Mouse (Mus musculus): ENCODE results near the gene Ints12. TPM values are rescaled to one million over a fixed set of nuclear protein-coding genes. Genes with fewer than 3 reads are reported as not detected.

The Ints12 gene
- polyA plus RNA-seq, 1 experiment from 2014 or later = 16.6 TPM

DNA sequence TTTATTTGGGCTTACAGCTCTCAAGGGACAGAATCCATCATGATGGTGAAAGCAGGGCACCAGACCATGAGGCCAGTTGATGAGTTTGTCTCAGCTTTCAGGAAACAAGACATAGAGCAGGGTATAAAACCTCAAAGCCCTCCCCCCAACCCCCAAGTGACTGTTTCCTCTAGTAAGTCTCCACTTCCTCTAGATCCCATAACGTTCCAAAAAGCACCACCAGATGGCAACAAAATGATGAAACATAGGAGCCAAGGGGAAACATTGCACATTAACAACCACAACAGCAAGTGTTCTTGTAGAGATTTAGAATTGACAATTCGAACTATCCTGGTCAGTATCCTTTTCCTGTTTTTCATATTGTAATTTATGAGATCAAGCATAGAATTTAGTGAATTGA, 20.1 kb downstream of the Ints12 start:
- 31% methylated on average over 2 of the region's 2 CpGs for WGBS
- Histone ChIP-seq H3K27ac (ENCODE audit: low read depth, low read length) (no peak overlapping the region), H3K36me3 (ENCODE audit: control insufficient read depth, insufficient read depth, low read length) (peaks cover 21% of the 10 kb centered on the region), H3K27me3 (ENCODE audit: control insufficient read depth, insufficient read depth, low read length) (no peaks in the 10 kb centered on the region), H3K4me1 (ENCODE audit: control insufficient read depth, insufficient read depth, low read length) (no peaks in the 10 kb centered on the region), H3K9me3 (ENCODE audit: control insufficient read depth, low read length) (no peaks in the 10 kb centered on the region), H3K4me2 (ENCODE audit: low read depth, low read length) (no peak overlapping the region), H3K9ac (replicated peaks; ENCODE audit: low read depth, low read length) (no peak overlapping the region), H3K4me3 (ENCODE audit: low read depth, low read length) (no peak overlapping the region)
- peak; percentile 58 for ATAC-seq (ENCODE audit: low read depth)

DNA sequence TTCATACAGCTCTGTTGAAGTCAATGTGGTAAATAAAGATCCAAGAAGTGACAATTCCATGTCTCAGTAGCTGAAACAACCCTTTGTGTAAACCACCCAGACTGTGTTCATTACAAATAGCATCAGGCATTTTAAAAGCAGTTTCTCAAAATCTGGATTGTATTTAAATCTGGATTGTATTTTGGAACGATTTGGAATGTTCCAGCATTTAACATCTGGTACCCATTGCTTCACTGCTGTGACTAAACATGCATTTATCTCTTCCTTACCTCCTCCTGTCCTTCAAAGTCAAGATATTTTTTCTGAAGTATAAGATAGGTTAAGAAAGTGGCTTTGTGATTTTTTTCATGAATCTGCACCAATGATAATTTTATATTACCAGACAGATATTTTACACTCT, 21.6 kb downstream of the Ints12 start:
- H3K36me3 ChIP-seq (ENCODE audit: control insufficient read depth, insufficient read depth, low read length) = peaks cover 8% of the 10 kb centered on the region
- WGBS = 64% methylated on average over 1 of the region's 1 CpGs
- no peaks in the 10 kb centered on the region for H3K27me3 ChIP-seq (ENCODE audit: control insufficient read depth, insufficient read depth, low read length)
- ATAC-seq (ENCODE audit: low read depth) = no peak
- no peak overlapping the region for H3K4me2 ChIP-seq (ENCODE audit: low read depth, low read length)
- no peak overlapping the region for H3K4me3 ChIP-seq (ENCODE audit: low read depth, low read length)
- no peaks in the 10 kb centered on the region for H3K4me1 ChIP-seq (ENCODE audit: control insufficient read depth, insufficient read depth, low read length)
- H3K27ac ChIP-seq (ENCODE audit: low read depth, low read length) = no peak overlapping the region
- no peak overlapping the region for H3K9ac ChIP-seq (replicated peaks; ENCODE audit: low read depth, low read length)
- no peaks in the 10 kb centered on the region for H3K9me3 ChIP-seq (ENCODE audit: control insufficient read depth, low read length)

DNA sequence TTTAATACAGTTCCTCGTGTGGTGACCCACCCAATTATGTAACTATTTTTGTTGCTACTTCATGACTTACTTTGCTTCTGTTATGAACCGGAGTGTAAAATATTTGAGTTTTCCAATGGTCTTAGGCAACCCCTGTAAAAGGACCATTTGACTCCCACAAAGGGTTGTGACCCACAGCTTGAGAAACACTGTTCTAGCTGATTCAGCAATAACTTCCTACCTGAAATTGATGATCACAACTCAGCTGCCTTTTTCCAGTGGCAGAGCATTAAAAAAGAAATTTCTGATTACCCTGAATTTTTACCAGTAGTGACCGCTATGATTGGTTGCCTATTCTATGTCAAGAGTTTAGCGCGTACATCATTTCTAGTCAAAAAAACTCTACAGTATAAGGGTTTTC, 39.7 kb downstream of the Ints12 start:
- H3K27me3 ChIP-seq (ENCODE audit: control insufficient read depth, insufficient read depth, low read length) = no peaks in the 10 kb centered on the region
- H3K4me1 ChIP-seq (ENCODE audit: control insufficient read depth, insufficient read depth, low read length) = no peaks in the 10 kb centered on the region
- H3K9me3 ChIP-seq (ENCODE audit: control insufficient read depth, low read length) = no peaks in the 10 kb centered on the region
- no peak overlapping the region for H3K4me2 ChIP-seq (ENCODE audit: low read depth, low read length)
- no peak for ATAC-seq (ENCODE audit: low read depth)
- H3K9ac ChIP-seq (replicated peaks; ENCODE audit: low read depth, low read length) = no peak overlapping the region
- H3K4me3 ChIP-seq (ENCODE audit: low read depth, low read length) = no peak overlapping the region
- 95% methylated on average over 5 of the region's 5 CpGs for WGBS
- no peaks in the 10 kb centered on the region for H3K36me3 ChIP-seq (ENCODE audit: control insufficient read depth, insufficient read depth, low read length)
- no peak overlapping the region for H3K27ac ChIP-seq (ENCODE audit: low read depth, low read length)

DNA sequence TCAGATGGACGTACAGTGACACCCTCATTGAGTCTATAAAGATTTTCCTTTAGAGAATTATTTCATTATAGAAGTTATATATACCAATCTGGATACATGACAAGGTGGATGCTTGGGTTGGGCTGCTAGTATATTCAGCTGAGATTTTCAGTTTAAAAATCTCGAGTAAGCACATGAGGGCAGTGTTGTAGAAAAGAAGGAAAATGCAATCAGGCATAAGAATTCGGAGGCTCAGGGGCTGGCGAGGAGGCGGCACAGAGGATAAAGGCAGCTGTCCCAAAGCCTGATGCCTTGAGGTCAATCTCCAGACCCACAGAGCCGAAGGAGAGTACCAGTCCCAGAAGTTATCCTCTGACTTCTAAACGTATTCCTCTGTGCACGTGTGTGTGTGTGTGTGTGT, 41.0 kb downstream of the Ints12 start:
- H3K9me3 ChIP-seq (ENCODE audit: control insufficient read depth, low read length) = no peaks in the 10 kb centered on the region
- WGBS = 72% methylated on average over 8 of the region's 8 CpGs
- no peak for ATAC-seq (ENCODE audit: low read depth)
- no peaks in the 10 kb centered on the region for H3K36me3 ChIP-seq (ENCODE audit: control insufficient read depth, insufficient read depth, low read length)
- H3K4me3 ChIP-seq (ENCODE audit: low read depth, low read length) = no peak overlapping the region
- H3K4me1 ChIP-seq (ENCODE audit: control insufficient read depth, insufficient read depth, low read length) = no peaks in the 10 kb centered on the region
- no peak overlapping the region for H3K9ac ChIP-seq (replicated peaks; ENCODE audit: low read depth, low read length)
- no peak overlapping the region for H3K27ac ChIP-seq (ENCODE audit: low read depth, low read length)
- H3K4me2 ChIP-seq (ENCODE audit: low read depth, low read length) = no peak overlapping the region
- no peaks in the 10 kb centered on the region for H3K27me3 ChIP-seq (ENCODE audit: control insufficient read depth, insufficient read depth, low read length)

DNA sequence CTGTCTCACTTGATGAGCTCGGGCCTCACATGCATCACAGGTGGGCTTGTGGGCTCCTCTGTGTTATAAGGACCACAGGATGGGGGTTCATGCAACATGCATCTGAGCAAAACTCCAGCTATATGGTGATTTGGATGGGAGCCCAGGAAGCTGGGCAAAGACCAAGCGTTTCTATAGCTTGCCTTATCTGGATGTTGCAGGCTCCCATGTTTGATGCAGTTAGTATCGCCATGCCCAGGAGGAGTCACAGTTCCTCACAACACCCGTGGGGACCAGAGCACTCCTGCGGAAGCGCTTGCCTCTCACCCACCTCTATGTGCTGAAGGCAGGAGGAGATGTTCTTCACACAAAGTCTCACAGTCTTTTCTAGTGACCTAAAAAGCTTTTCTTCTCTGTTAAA, 50.2 kb downstream of the Ints12 start:
- Histone ChIP-seq H3K4me2 (ENCODE audit: low read depth, low read length) (no peak overlapping the region), H3K9ac (replicated peaks; ENCODE audit: low read depth, low read length) (no peak overlapping the region), H3K27me3 (ENCODE audit: control insufficient read depth, insufficient read depth, low read length) (no peaks in the 10 kb centered on the region), H3K27ac (ENCODE audit: low read depth, low read length) (no peak overlapping the region), H3K4me3 (ENCODE audit: low read depth, low read length) (no peak overlapping the region), H3K4me1 (ENCODE audit: control insufficient read depth, insufficient read depth, low read length) (no peaks in the 10 kb centered on the region), H3K9me3 (ENCODE audit: control insufficient read depth, low read length) (no peaks in the 10 kb centered on the region), H3K36me3 (ENCODE audit: control insufficient read depth, insufficient read depth, low read length) (no peaks in the 10 kb centered on the region)
- ATAC-seq (ENCODE audit: low read depth) = no peak
- WGBS = 91% methylated on average over 6 of the region's 6 CpGs

DNA sequence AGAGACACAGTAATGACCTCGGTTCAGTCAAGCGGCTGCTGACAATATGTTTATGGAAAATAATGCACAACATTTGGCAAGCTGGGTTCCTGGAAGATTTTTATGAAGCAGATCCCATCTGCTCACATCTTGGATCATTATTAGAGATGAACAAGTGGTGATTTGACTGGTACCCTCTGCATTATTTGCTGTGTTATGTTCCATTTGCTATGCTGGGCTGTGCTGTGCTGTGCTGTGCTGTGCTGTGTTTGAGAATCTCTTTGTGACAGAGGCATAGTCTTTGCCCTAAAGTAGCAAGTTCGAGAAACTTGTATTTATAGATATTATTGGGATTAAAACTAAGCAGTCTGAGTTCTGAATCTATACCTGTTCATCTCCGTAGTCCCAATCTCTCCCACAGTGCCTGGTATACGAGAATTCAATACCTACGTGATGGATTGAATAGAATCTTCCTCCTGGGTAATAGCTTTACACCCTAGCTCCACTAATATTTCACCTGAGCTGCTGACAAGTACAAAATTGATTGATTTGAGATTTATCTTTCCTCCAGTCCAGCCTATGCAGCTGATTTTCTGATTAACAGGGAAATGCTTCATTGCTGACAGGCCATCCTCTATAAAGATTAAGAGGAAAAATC, 53.0 kb downstream of the Ints12 start:
- Histone ChIP-seq H3K4me3 (ENCODE audit: low read depth, low read length) (no peak overlapping the region), H3K9me3 (ENCODE audit: control insufficient read depth, low read length) (no peaks in the 10 kb centered on the region), H3K27ac (ENCODE audit: low read depth, low read length) (no peak overlapping the region), H3K4me1 (ENCODE audit: control insufficient read depth, insufficient read depth, low read length) (no peaks in the 10 kb centered on the region), H3K36me3 (ENCODE audit: control insufficient read depth, insufficient read depth, low read length) (no peaks in the 10 kb centered on the region), H3K4me2 (ENCODE audit: low read depth, low read length) (no peak overlapping the region), H3K9ac (replicated peaks; ENCODE audit: low read depth, low read length) (no peak overlapping the region), H3K27me3 (ENCODE audit: control insufficient read depth, insufficient read depth, low read length) (no peaks in the 10 kb centered on the region)
- ATAC-seq (ENCODE audit: low read depth) = peak; percentile 59
- 64% methylated on average over 6 of the region's 6 CpGs for WGBS

DNA sequence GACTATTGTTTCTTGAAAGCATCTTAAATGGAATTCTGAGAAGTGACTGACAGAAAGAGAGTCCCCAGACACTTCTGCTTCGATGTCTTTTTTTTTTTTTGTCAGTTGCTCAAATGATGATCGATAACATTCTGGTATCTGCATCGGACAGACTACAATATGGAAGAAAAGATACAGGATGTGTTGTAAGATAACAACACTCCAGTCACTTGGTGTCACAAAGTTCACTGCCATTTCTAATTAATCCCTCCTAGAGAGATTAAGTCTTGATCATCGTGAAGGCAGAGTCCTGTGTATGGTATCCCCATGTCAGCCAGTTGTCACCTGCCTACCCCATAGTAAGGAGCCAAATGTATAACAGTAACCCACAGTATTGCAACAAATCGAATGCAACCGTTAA, 60.0 kb downstream of the Ints12 start:
- no peaks in the 10 kb centered on the region for H3K36me3 ChIP-seq (ENCODE audit: control insufficient read depth, insufficient read depth, low read length)
- H3K27ac ChIP-seq (ENCODE audit: low read depth, low read length) = no peak overlapping the region
- WGBS = 85% methylated on average over 6 of the region's 6 CpGs
- no peaks in the 10 kb centered on the region for H3K27me3 ChIP-seq (ENCODE audit: control insufficient read depth, insufficient read depth, low read length)
- H3K9me3 ChIP-seq (ENCODE audit: control insufficient read depth, low read length) = no peaks in the 10 kb centered on the region
- H3K4me3 ChIP-seq (ENCODE audit: low read depth, low read length) = no peak overlapping the region
- H3K4me2 ChIP-seq (ENCODE audit: low read depth, low read length) = no peak overlapping the region
- no peak overlapping the region for H3K9ac ChIP-seq (replicated peaks; ENCODE audit: low read depth, low read length)
- H3K4me1 ChIP-seq (ENCODE audit: control insufficient read depth, insufficient read depth, low read length) = no peaks in the 10 kb centered on the region
- no peak for ATAC-seq (ENCODE audit: low read depth)

DNA sequence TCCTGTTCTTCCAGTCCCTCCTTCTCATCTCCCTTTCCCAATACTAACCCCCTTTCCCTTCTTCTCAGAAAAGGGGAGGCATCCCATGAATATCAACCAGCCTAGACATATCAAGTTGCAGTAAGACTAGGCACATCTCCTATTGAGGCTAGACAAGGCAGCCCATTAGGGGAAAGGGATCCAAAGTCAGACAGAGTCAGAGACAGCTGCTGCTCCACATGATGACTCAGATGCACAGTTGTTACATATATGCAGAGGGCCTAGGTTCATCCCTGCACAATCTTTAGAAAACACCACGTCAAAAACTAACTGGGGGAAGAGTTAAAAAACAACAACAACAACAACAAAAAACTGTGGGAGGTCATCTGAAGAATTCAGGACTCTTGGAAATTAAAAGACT, 61.2 kb downstream of the Ints12 start:
- Histone ChIP-seq H3K4me3 (ENCODE audit: low read depth, low read length) (no peak overlapping the region), H3K9me3 (ENCODE audit: control insufficient read depth, low read length) (no peaks in the 10 kb centered on the region), H3K27me3 (ENCODE audit: control insufficient read depth, insufficient read depth, low read length) (no peaks in the 10 kb centered on the region), H3K36me3 (ENCODE audit: control insufficient read depth, insufficient read depth, low read length) (no peaks in the 10 kb centered on the region), H3K27ac (ENCODE audit: low read depth, low read length) (no peak overlapping the region), H3K4me1 (ENCODE audit: control insufficient read depth, insufficient read depth, low read length) (no peaks in the 10 kb centered on the region), H3K9ac (replicated peaks; ENCODE audit: low read depth, low read length) (no peak overlapping the region), H3K4me2 (ENCODE audit: low read depth, low read length) (no peak overlapping the region)
- 69% methylated on average over 1 of the region's 1 CpGs for WGBS
- ATAC-seq (ENCODE audit: low read depth) = no peak

DNA sequence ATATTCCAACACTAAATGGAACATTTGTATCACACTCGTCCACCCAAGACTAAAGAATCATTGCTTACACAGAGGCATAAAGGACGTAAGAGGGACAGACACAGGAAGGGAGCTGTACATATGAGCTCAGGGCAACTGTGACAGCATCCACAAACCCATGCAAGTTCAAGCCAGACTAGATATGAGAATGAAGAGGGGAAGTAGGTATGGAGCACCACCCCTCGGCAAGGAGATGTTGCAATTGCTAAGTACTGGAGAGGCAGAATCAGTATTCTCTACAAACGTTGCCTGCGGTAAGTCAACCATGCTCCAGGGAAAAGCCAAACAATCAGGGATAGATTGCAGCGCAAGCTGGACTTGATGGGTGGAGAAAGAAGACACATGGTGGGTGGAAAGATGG, 62.0 kb downstream of the Ints12 start:
- H3K9me3 ChIP-seq (ENCODE audit: control insufficient read depth, low read length) = no peaks in the 10 kb centered on the region
- H3K27ac ChIP-seq (ENCODE audit: low read depth, low read length) = no peak overlapping the region
- H3K4me3 ChIP-seq (ENCODE audit: low read depth, low read length) = no peak overlapping the region
- H3K4me1 ChIP-seq (ENCODE audit: control insufficient read depth, insufficient read depth, low read length) = no peaks in the 10 kb centered on the region
- WGBS = 80% methylated on average over 6 of the region's 6 CpGs
- no peak for ATAC-seq (ENCODE audit: low read depth)
- no peak overlapping the region for H3K4me2 ChIP-seq (ENCODE audit: low read depth, low read length)
- H3K36me3 ChIP-seq (ENCODE audit: control insufficient read depth, insufficient read depth, low read length) = no peaks in the 10 kb centered on the region
- H3K9ac ChIP-seq (replicated peaks; ENCODE audit: low read depth, low read length) = no peak overlapping the region
- H3K27me3 ChIP-seq (ENCODE audit: control insufficient read depth, insufficient read depth, low read length) = no peaks in the 10 kb centered on the region

Measured in neural tube, embryonic 14.5 days (tissue).